Mouse (Mus musculus): ENCODE data around the gene Cend1.

- no peak for TF ChIP-seq CTCF (conservative IDR thresholded peaks at IDR 0.05; ENCODE audit: insufficient read depth, insufficient read length, low read depth, low read length)
- TF ChIP-seq POLR2A (IDR thresholded peaks at IDR 0.05; ENCODE audit: low read depth, low read length): no peak
These were observed 4.5 kb upstream of the Cend1 start for GRCm38 (mm10) chr7:141433517-141434400.

Data from kidney, adult 2 months (tissue).